In genomic region chr5:148450924-148451323, GRCm38 (mm10) we compare ENCODE assay signal across 9 mouse cellular contexts. TPM values are rescaled to one million over a fixed set of nuclear protein-coding genes. Genes with fewer than 3 reads are reported as not detected.
A peak's percentile ranks its signal among the peaks of the same experiment; 100 is the strongest.
DNase-seq lines count a peak whose midpoint lies in the region; ATAC-seq lines count a peak whose summit lies in the region.
"Had no signal": no experiment of that assay in that cellular context is flagged by ENCODE, and none has a peak within 500 bp of the region (broad histone marks: within the 10 kb centered on the region; RNA-seq: fewer than 3 reads in every experiment).

No protein-coding gene starts in this region.

- no peaks in the 10 kb centered on the region for H3K36me3 ChIP-seq in forebrain, embryonic 14.5 days (ENCODE audit: control insufficient read depth, insufficient read depth, low read length)
- H3K36me3 ChIP-seq in forebrain, embryonic 13.5 days (ENCODE audit: poor library complexity, severe bottlenecking) = no peaks in the 10 kb centered on the region
- H3K36me3 ChIP-seq: lung, embryonic 15.5 days had no signal

- H3K27ac ChIP-seq in forebrain, embryonic 14.5 days (ENCODE audit: low read depth, low read length) = no peak overlapping the region
- H3K27ac ChIP-seq in forebrain, embryonic 13.5 days = no peak overlapping the region
- H3K27ac ChIP-seq: lung, embryonic 15.5 days had no signal

- no peak overlapping the region for H3K9ac ChIP-seq in forebrain, embryonic 14.5 days (ENCODE audit: low read length)
- no peak overlapping the region for H3K9ac ChIP-seq in forebrain, embryonic 13.5 days
- H3K9ac ChIP-seq: lung, embryonic 15.5 days had no signal

- no peaks in the 10 kb centered on the region for H3K9me3 ChIP-seq in forebrain, embryonic 14.5 days (replicated peaks; ENCODE audit: control insufficient read depth, low read length)
- no peaks in the 10 kb centered on the region for H3K9me3 ChIP-seq in forebrain, embryonic 13.5 days (replicated peaks)
- H3K9me3 ChIP-seq: lung, embryonic 15.5 days had no signal

- no peak overlapping the region for H3K4me2 ChIP-seq in forebrain, embryonic 14.5 days (ENCODE audit: low read length)
- no peak overlapping the region for H3K4me2 ChIP-seq in forebrain, embryonic 13.5 days
- H3K4me2 ChIP-seq: lung, embryonic 15.5 days had no signal

- no peaks in the 10 kb centered on the region for H3K27me3 ChIP-seq in forebrain, embryonic 14.5 days (replicated peaks; ENCODE audit: control insufficient read depth, insufficient read depth, low read length)
- H3K27me3 ChIP-seq in forebrain, embryonic 13.5 days = no peaks in the 10 kb centered on the region
- H3K27me3 ChIP-seq: lung, embryonic 15.5 days had no signal

- peak; percentile 60 for DNase-seq in forebrain, embryonic 14.5 days (ENCODE audit: low spot score)
- DNase-seq in adrenal gland, adult 18-20 months (ENCODE audit: low spot score in 2 of 2) = peak; percentile 41 to 70
- DNase-seq in embryo, embryonic 11.5 days (ENCODE audit: low read depth, low spot score) = peak; percentile 23
- DNase-seq in heart, postnatal 14 days = peak; percentile 59 to 81
- DNase-seq in layer of hippocampus, postnatal 10 days (ENCODE audit: low spot score in 2 of 2) = peak; percentile 52 to 62
- DNase-seq in lung, postnatal 36 days = peak; percentile 76
- DNase-seq in spleen, postnatal 4 days (ENCODE audit: low spot score in 2 of 2) = peak; percentile 56 to 81

- H3K4me1 ChIP-seq in forebrain, embryonic 14.5 days (ENCODE audit: control insufficient read depth, insufficient read depth, low read length) = peaks cover 7% of the 10 kb centered on the region; the same call in 1 of the 2 replicates
- peaks cover 16% of the 10 kb centered on the region for H3K4me1 ChIP-seq in forebrain, embryonic 13.5 days
- H3K4me1 ChIP-seq: lung, embryonic 15.5 days had no signal

- WGBS in forebrain, embryonic 14.5 days = 35% methylated on average over 11 of the region's 11 CpGs
- 42% methylated on average over 11 of the region's 11 CpGs for WGBS in forebrain, embryonic 13.5 days

- no peak for ATAC-seq in forebrain, embryonic 14.5 days
- ATAC-seq in forebrain, embryonic 13.5 days = no peak; the same call in 1 of the 2 replicates

- H3K4me3 ChIP-seq in forebrain, embryonic 14.5 days (ENCODE audit: low read depth, low read length) = no peak overlapping the region
- H3K4me3 ChIP-seq in forebrain, embryonic 13.5 days = no peak overlapping the region
- H3K4me3 ChIP-seq: lung, embryonic 15.5 days had no signal

- intact Hi-C loops in heart, postnatal 14 days (cut with DNase I) = loop anchor here (1.0 to 5.0 kb wide), 3 partner anchors 119 to 341 kb away; no protein-coding TSS in a partner anchor

RNA-seq across cellular contexts. Expression of gene Slc7a1, which starts 51.2 kb away (rescaled TPM):
- 30.0 and 44.2 TPM in 2 replicates for polyA plus RNA-seq in forebrain, embryonic 14.5 days (2014; fragmentation: Nextera tagmentation; extraction: Ambion mirVana)
- polyA plus RNA-seq in forebrain, embryonic 13.5 days (2015; fragmentation: Nextera tagmentation; extraction: Ambion mirVana) = 24.4 and 27.2 TPM in 2 replicates
- 10 to 100 TPM; 87.0 to 94.9 TPM for total RNA-seq in adrenal gland, adult 18-20 months (2021)
- 10 to 100 TPM; 16.2 to 17.7 TPM for total RNA-seq in heart, postnatal 14 days (2021)
- total RNA-seq in layer of hippocampus, postnatal 10 days (2021) = 10 to 100 TPM; 72.2 to 73.1 TPM

Comparison
In these comparisons a context has a peak if more than half of its experiments do, and no peak if none do; other contexts are left out.
1. DNase-seq: peak in every context shown above with its lines; median percentile 76 in lung, postnatal 36 days; 70 in heart, postnatal 14 days; 68 in spleen, postnatal 4 days; 60 in forebrain, embryonic 14.5 days; 57 in layer of hippocampus, postnatal 10 days; 56 in adrenal gland, adult 18-20 months; 23 in embryo, embryonic 11.5 days.